Mouse (Mus musculus): ENCODE data around the gene Pkn3.
"Not testable (repeated sequence)": the region's sequence is repeated elsewhere in the genome, so short reads cannot be mapped to it uniquely, and the experiment has no call there.

The Pkn3 gene

DNA sequence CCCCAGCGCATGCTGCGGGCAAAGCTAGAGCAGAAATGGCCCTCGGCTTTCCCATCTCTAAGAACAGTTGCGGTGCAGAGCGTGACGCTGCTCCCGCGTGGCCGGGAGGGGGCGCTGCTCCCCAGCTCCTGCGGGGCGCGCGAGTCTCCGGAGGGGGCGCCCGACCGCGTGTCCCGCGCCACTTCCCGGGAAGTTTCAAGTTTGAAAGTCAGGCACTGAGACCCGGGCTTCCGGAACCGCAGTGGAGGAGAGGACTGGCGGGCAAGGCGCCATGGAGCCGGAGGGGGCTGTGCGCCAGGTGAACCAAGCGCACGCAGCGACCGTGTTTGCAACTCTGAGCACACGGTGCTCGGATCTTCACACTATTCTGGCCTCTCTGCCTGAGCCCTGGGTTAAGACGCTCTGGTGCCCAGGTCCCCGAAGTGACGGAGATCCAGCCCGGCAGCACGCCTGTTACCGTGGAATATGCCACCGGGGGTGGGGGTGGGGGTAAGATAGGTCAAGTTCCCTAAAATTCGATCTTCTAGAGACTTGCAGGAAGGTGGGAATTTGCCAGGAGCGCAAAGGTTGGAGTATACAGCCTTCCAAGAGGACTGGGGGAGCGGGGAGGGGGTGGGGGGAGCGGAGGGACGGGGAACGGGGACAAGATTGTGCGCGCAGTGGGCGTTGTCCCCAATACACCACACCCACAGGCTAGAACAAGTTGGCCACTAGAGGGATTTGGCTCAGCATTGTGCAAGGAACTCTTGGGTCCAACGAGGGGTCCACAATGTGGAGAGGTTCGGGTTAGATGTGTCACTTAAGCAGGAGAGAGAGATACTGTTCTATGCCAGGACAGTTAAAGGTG lies at the start of gene Pkn3:
Gene Pkn3, plus strand, starts transcription at position 183 of the 847 bp plus-strand sequence.
- peak; percentile 63 to 85 for DNase-seq (ENCODE audit: low spot score in 2 of 2)

DNA sequence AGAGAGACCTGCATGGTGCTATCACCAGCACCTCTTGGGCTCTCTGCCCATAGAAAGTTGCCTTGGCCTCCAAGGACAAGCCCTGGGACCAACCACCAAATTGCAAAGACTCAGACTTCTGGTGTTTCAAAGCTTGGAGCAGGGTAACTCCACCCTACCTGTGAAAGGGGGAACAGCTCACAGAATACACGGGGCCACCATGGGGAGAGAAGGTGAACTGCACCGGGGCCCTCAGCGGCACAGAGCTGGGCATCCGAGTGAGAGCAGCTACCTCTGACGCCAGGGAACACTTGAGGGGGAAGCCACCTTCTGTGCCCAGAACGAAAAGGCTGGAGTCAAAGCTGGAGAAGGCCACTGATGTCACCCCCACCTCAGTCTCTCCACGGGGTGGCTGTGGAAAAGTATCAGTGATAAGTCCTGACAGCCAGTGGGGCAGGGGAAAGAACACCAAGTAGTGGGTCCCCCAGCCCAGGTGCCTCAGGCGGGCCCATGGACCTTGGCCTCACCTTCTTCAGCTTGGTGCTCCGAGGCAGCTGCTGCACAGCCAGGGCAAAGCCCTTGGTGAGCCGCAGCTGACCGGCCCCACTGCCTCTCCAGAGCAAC lies 45.1 kb upstream of the Pkn3 start:
- DNase-seq (ENCODE audit: low spot score in 2 of 2) = no peak

DNA sequence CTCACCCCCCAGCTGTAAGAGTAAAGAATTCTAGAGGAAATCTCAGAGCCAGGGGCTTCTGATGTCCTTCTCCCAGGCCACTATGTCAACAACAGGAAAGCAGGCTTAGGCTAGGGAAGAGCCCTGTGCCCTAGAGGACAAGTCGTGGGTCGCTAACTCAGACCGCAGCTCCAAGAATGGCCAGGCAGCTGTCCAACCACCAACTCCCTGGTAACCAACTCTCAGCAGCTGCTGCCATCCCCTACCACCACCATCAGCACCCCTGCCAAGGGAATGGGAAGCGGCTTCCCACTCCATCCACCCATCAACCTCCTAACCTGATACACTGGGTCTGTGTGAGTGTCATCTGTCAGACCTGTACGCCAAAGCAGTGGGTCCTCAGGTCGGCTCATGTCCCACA lies 44.5 kb upstream of the Pkn3 start:
- no peak for DNase-seq (ENCODE audit: low spot score in 2 of 2)

DNA sequence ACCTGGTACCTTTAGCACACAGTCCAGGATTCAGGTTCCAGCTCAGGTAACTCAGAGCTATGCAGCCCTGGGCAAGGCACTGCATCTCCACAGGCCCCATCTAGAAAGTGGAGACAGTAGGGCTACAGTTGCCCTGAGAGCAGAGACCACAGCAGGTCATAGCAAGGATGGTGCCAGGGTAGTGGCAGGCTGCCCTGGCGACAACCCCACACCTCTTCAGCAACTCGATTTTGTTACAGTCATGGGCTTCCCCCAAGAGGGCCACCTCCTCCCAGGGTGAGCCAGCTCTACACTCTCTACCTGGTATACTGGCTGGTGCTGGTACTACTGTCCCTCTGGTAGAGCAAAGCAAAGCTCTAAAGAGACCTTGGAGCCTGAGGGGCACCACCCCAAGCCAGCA lies 39.7 kb upstream of the Pkn3 start:
- DNase-seq (ENCODE audit: low spot score in 2 of 2) = no peak

DNA sequence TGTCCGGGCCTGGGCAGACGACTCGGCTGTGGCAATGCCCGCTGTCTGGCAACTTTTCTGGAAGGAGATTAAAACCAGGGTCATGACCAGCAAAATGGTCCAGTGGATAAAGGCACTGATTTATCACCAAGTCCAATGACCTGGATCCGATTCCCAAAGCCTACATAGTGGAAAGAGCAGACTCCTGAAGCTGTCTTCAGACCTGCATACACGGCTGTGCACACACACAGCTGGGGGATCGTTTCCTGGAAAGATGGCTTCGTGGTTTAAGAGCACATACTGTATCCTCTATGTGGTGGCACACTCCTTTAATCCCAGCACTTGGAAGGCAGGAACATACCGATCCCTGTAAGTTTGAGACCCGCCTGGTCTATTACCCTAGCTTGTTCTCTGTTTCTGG lies 39.1 kb upstream of the Pkn3 start:
- DNase-seq (ENCODE audit: low spot score in 2 of 2) = no peak

DNA sequence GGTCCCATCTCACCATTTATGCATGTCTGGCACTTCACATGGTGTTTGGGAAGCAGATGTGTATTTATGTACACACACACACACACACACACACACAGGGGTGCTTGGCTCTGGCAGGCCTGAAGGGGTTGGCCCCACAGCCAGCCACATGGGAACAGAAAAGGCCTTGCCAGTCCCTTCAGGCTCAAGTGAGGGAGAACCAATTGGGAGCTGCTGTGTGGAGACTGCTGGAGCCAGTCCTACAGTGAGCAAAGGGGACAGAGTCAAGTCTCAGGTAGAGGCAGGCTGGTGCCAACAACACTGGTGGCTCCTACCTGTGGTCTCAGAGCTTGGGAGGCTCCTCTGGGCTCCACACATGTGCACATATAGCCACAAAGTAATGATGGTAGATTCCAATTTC lies 37.8 kb upstream of the Pkn3 start:
- no peak for DNase-seq (ENCODE audit: low spot score in 2 of 2)

DNA sequence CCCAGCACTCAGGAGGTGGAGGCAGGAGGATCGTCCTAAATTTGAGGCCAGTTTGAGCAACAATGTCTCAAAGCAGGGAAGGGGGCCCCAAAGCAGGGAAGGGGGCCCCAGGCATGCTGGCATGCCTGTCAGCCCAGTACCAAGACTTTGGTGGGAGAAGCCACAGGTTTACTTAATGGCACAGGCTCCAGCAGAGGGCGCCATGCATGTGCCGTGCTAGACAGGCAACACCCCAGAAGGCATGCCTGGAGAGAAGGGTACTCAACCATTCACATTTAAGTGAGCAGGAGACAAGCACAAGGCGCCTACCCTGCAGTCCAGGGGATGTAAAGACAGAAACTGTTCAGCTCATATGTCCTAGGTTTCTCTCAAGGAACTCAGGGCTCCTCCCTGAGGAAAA lies 35.0 kb upstream of the Pkn3 start:
- peak; percentile 68 to 88 for DNase-seq (ENCODE audit: low spot score in 2 of 2)

DNA sequence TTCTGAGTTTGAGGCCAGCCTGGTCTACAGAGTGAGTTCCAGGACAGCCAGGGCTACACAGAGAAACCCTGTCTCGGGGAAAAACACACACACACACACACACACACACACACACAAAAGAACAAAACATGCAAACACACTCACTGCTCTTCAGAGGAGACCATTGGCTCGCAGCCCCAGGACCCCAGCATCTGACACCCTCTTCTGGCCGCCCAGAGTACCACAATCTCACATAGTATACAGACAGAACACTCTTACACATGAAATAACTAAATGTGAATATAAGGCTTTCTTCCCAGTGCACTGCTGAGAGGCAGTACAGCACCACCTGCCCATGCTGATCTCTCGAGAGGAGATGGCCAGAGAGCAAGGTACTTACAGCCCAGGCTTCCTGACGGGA lies 32.9 kb upstream of the Pkn3 start:
- no peak for DNase-seq (ENCODE audit: low spot score in 2 of 2)

DNA sequence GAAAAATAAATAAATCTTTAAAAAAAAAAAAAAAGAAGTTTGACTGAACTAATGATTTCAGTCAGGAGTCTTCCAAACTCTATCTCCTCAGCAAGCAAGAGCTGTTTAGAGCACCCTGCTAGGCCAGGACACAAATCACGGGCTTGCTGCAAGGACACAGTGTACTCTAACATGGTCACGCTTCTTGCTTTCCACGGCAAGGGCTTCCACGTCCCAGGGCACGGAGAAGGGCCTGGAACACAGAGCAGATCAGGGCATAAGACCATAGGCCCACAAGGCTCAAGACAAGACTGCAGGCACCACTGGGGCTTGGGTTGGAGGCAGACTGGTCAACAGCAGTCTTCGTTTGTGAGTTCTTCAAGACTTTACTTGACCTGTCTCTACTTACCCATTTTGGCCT lies 30.4 kb upstream of the Pkn3 start:
- DNase-seq (ENCODE audit: low spot score in 2 of 2) = no peak

DNA sequence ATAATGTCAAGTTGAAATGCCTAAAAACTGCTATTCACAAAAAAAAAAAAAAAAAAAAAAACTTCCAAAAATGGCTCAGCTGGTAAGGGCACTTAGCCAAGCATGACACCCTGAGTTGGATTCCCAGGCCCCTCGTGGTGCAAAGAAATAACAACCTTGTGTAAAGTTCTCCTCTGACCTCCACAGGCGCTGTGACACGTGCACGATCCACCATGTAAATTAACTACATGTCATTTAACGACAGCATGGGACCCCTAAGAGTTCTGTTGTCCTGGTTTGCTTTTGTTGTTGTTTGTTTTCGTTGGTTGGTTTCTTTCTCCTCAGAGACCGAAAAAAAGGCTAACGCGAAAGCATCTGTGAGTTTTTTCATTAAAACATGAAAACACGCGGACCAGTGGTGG lies 29.4 kb upstream of the Pkn3 start:
- no peak for DNase-seq (ENCODE audit: low spot score in 2 of 2)

DNA sequence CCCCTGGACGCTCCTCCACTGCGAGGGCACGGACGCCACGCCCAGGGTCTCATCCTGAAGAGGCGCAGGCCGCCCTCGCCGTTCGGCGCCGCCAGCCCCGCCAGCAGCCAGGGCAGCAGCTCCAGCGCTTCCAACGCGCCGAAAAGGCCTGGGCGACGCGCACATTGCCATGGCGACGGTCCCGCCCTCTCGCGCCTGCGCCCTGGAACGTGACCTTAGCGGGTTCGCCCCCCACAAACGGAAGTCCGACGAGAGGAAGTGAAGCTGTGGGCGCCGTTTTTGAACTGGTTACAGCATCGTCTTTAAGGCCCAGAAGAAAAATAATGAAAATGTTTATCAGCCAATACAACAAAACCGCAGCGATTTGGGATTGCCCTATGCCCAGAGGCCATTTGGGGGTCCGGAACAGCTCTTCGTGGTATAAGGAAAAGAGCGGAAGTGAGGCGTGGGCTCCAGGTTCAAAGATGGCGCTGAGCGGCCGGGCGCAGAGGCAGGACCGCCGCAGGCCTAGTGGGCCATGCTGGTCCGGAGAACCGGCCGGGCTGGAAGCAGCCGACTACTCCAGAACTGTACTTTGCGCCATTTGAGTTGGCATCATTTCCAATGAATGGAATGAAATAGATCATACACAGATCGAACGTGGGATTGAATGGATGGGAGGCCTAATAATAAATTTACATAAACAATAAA lies 28.6 kb upstream of the Pkn3 start, which contains the start of gene Wdr34:
Gene Wdr34, minus strand, starts transcription at position 183 of the 690 bp plus-strand sequence.
- DNase-seq (ENCODE audit: low spot score in 2 of 2) = peak; percentile 97 to 99

DNA sequence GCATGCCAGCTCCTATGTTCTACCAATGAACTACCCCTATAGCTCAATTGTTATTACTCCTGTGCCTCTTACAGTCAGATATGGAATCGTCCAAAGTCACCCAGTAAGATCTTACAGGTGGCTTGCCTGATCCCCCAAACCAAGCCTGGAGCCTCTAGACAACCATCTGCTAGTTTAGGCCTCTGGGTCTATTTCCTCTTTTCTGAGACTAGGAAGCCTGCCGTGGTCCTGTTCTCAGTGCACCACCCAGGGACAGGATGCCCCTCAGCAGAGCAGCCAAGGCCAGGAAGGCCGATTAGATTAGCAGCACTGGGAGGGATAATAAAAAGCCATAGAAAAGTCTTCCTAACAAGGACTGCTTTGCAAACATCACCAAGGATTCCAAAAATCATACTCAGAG lies 27.7 kb upstream of the Pkn3 start:
- no peak for DNase-seq (ENCODE audit: low spot score in 2 of 2)

DNA sequence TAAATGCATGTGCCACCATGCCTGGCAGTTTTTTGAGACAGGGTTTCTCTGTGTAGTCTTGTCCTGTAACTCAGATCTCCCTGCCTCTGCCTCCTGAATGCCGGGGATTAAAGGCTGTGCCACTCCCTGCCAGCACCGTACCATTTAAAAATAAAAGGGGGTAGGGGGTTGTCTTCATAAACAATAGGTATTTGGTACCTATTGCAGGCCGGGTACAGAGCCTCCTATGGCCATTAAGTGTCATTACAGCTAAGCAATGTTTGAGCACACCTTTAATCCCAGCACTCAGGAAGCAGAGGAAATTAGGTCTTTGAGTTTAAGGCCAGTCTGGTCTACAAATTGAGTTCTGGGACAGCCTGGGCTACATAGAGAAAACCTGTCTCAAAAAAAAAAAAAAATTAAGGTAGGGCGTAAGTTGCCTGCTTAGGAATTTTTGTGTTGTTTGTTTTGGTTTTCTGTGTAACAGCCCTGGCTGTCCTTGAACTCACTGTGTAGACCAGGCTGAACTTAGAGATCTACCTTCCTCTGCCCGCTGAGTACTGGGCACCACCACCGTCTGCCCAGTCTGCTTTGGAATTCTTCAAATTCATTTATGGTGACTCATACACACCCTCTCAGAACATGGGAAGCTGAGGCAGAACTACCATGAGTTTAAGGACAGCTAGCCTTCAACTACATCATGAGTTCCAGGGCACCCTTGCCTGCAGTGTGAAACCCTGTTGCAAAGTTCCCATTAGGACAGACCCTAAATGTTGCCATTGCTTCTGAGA lies 25.3 kb upstream of the Pkn3 start:
- DNase-seq (ENCODE audit: low spot score in 2 of 2) = no peak

DNA sequence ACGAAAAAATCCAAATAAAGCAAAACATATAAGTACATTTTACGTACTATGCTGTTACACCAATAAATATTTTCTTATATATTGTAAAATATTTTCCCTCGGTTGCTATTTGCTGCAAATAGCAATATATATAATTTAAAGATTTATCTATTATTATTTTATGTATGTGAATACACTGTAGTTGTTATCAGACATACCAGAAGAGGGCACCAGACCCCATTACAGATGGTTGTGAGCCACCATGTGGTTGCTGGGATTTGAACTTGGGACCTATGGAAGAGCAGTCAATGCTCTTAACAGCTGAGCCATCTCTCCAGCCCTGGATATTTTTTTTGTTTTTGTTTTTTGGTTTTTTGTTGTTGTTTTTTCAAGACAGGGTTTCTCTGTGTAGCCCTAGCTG lies 22.2 kb upstream of the Pkn3 start:
- DNase-seq (ENCODE audit: low spot score in 2 of 2) = not testable (repeated sequence)

DNA sequence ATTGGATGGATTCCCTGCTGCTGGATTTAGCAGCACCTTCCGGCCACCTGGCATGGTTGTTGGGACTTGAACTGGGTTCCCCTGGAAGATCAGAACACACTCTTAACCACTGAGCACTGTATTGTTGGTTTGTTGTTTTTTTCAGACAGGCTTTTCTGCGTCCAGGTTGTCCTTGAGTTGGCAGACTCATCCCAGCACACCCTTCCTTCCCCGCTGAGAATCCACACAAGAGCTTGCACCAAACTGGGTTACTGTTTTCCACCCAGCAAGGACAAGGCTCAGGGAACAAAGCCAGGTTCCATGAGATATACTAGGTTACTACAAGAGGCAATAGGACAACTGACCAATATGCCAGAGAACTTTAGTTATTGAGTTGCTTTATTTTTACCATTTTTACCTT lies 20.7 kb upstream of the Pkn3 start:
- DNase-seq (ENCODE audit: low spot score in 2 of 2) = no peak

DNA sequence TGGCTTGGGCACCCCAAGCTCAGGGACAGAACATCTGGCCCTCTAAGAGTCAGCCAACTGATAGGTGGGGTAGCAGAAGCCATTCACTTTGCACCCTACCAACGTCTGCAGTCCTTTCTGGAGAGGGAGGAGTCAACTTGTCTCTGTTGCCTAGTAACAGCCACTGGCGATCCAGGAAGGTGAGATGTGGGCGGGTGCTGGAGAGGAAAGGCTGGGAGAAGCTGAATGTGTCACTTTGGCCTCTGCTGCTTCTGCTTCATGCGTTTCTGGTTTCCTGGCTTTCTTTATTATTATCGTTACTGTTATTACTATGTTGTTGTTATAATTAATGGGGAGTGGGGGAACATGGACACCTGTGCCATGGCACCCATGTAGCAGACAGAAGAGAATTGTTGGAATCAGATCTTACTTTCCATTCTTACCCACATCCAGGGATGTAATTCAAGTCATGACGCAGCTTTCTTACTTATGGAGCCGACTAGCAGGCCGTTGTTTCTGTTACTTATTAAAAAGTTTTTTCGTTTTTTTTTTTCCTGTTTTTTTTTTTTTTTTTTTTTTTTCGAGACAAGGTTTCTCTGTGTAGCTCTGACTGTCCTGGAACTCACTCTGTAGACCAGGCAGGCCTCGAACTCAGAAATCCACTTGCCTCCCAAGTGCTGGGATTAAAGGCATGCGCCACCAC lies 20.1 kb upstream of the Pkn3 start, which contains the start of gene Set:
Gene Set, plus strand, starts transcription at position 156 of the 682 bp plus-strand sequence.
- DNase-seq (ENCODE audit: low spot score in 2 of 2) = no peak

DNA sequence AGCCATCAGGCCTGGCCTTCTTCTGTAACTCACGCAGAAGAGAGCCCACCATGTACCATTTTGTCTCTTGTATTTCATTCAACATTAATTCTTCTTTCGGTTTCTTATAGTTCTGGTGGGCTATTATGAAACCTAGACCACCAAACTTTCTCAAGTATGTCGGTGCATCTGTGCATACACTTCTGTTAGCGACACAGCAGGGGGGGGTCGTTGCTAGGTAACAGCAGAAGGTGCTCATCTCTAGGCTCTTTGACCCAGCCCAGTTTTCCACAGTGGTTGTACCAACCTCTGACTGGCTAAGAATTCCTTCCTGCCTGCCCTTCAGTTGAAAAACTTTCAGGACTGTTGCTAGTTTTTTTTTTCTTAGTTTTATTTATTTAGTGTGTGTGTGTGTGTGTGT lies 19.1 kb upstream of the Pkn3 start:
- DNase-seq (ENCODE audit: low spot score in 2 of 2) = no peak

DNA sequence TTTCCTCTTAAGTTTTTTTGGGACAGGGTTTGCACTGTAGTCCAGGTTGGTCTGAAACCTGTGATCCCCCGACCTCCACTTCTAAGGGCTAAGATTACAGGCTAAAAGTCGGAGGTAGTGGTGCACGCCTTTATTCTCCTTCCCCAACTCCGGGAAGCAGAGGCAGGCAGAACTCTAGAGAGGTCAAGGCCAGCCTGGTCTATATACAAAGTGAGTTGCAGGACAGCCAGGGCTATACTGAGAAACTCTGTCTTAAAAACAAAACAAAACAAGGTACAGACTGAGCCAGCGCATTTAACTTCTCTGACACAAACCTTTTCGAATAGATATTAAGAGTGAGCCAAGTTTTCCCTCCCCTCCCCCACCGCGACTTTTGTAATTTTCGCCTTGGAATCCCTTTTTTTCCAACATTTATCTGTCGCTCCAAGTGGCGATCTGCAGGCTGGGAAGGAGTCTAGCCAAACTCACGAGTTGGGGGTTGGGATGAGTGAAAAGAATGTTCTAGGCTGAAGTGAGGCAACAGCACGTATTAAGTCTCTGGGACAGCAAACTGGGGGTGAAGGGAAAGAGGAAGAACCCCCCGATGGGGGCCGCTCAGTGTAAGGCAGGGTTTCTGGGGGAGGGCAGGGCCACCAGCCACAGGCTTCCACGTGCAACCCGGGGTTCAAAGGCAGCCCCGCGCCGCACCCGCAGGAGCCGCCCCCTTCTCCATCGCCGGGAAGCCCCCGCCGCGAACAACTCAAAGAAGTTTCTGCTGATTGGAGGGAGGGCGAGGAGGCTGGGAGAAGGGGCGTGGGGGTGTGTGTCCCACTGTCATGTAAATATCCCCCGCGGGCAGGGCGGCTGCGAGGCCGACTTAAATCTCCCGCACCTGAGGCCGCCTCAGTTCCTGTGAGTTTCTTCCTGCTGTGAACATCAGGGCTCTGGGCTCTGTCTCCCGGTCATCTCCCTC lies 16.0 kb upstream of the Pkn3 start:
- peak; percentile 62 to 72 for DNase-seq (ENCODE audit: low spot score in 2 of 2)

DNA sequence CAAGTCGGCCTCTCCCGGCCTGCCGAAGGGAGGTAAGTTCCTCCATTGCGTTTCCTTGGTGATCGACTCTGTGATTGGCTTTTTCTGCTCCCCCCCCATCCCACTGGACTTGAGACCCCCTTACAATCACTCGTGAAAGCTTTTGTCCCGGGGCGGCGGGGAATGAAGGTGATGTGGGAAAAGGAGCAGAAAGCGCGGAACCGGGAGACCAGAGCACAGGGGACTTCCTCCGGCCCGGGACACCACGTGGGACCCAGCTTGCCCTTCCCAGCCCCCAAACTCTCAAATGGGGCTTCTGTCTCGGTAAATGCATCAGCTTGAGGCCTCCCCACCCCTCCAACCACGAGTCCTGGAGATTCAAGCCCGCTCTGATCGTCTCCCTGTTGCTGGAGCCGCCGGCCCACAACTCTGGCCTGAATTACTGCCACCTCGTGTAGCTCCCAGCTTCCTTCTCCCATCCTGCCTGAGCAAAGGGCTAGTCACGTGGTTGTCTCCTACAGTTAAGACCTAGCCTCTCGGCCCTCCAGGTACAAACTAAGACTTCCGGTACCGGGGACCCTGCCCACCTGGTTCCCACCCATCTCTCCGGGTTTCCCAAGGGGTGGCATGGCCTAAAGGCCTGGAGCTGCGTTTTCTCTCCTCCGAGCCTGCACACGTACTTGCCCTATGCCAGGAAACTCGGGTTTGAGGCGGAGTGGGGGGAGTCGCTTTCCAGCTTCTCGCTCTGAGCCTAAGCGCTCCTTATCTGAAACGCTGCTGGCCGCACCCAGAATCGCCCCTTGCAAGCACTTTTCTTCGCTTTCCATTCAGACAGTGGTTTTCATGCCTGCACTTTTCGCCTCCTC lies 15.0 kb upstream of the Pkn3 start:
- DNase-seq (ENCODE audit: low spot score in 2 of 2) = peak in 1 of 2 experiments; percentile 38

Measured in thymus, postnatal 10 days (tissue).